Mouse (Mus musculus): ENCODE measurements around the gene Casz1. TPM values are rescaled to one million over a fixed set of nuclear protein-coding genes. Genes with fewer than 3 reads are reported as not detected.

The Casz1 gene
- polyA plus RNA-seq, 1 experiment, result 0.03 TPM

GRCm38 (mm10) chr4:148885921-148886540 is 81.8 kb downstream of the Casz1 start:
- Histone ChIP-seq H3K36me3 (ENCODE audit: control insufficient read depth) (no peaks in the 10 kb centered on the region), H3K4me1 (ENCODE audit: control insufficient read depth) (no peaks in the 10 kb centered on the region), H3K4me3 (replicated peaks) (no peak overlapping the region), H3K27me3 (ENCODE audit: control insufficient read depth) (peaks cover 35% of the 10 kb centered on the region), H3K9me3 (ENCODE audit: control insufficient read depth, low read length) (no peaks in the 10 kb centered on the region)
- TF ChIP-seq TAL1 (IDR thresholded peaks at IDR 0.05; ENCODE audit: low read length), result no peak

- Histone ChIP-seq H3K9me3 (ENCODE audit: control insufficient read depth, low read length) (no peaks in the 10 kb centered on the region), H3K27me3 (ENCODE audit: control insufficient read depth) (peaks cover 43% of the 10 kb centered on the region), H3K36me3 (ENCODE audit: control insufficient read depth) (no peaks in the 10 kb centered on the region), H3K4me3 (replicated peaks) (no peak overlapping the region), H3K4me1 (ENCODE audit: control insufficient read depth) (no peaks in the 10 kb centered on the region)
- no peak for TF ChIP-seq TAL1 (IDR thresholded peaks at IDR 0.05; ENCODE audit: low read length)
- TF ChIP-seq GATA1 (IDR thresholded peaks at IDR 0.05; ENCODE audit: low read length), result no peak
Measured at GRCm38 (mm10) chr4:148888229-148888628, 84.0 kb downstream of the Casz1 start.

GRCm38 (mm10) chr4:148889011-148889410 is 84.8 kb downstream of the Casz1 start:
- Histone ChIP-seq H3K27me3 (ENCODE audit: control insufficient read depth) (peaks cover 43% of the 10 kb centered on the region), H3K9me3 (ENCODE audit: control insufficient read depth, low read length) (no peaks in the 10 kb centered on the region), H3K36me3 (ENCODE audit: control insufficient read depth) (no peaks in the 10 kb centered on the region), H3K4me1 (ENCODE audit: control insufficient read depth) (no peaks in the 10 kb centered on the region), H3K4me3 (replicated peaks) (no peak overlapping the region)
- TF ChIP-seq TAL1 (IDR thresholded peaks at IDR 0.05; ENCODE audit: low read length) (no peak), GATA1 (IDR thresholded peaks at IDR 0.05; ENCODE audit: low read length) (no peak)

DNA sequence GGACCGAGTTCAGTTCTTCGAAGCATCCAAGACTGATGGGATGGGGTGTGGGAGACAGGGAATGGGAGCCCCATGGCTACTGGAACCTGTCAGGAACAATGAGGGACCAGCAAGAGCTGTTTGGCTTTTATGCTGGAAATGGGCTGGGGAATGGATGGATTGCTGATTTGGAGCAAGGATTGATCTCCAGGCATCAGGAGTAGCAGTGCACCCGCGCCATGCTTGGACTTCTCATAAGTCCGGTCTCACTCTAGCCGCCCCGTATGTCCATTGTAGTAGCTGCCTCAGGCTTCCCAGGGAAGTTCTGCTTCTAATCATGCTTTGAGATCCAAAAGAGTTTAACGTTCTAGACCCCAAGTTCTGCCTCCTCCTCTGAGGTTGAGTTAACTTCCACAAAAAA is 86.2 kb downstream of the Casz1 start:
- Histone ChIP-seq H3K4me3 (replicated peaks) (no peak overlapping the region), H3K36me3 (ENCODE audit: control insufficient read depth) (no peaks in the 10 kb centered on the region), H3K4me1 (ENCODE audit: control insufficient read depth) (no peaks in the 10 kb centered on the region), H3K27me3 (ENCODE audit: control insufficient read depth) (peaks cover 41% of the 10 kb centered on the region), H3K9me3 (ENCODE audit: control insufficient read depth, low read length) (no peaks in the 10 kb centered on the region)
- TF ChIP-seq GATA1 (IDR thresholded peaks at IDR 0.05; ENCODE audit: low read length) (no peak), TAL1 (IDR thresholded peaks at IDR 0.05; ENCODE audit: low read length) (no peak)

GRCm38 (mm10) chr4:148890892-148891838 is 86.9 kb downstream of the Casz1 start:
- H3K27me3 ChIP-seq (ENCODE audit: control insufficient read depth), result peaks cover 42% of the 10 kb centered on the region
- no peaks in the 10 kb centered on the region for H3K9me3 ChIP-seq (ENCODE audit: control insufficient read depth, low read length)
- H3K36me3 ChIP-seq (ENCODE audit: control insufficient read depth), result no peaks in the 10 kb centered on the region
- H3K4me1 ChIP-seq (ENCODE audit: control insufficient read depth), result no peaks in the 10 kb centered on the region
- H3K4me3 ChIP-seq (replicated peaks), result no peak overlapping the region
- TF ChIP-seq TAL1 (IDR thresholded peaks at IDR 0.05; ENCODE audit: low read length) (no peak), GATA1 (IDR thresholded peaks at IDR 0.05; ENCODE audit: low read length) (no peak)

DNA sequence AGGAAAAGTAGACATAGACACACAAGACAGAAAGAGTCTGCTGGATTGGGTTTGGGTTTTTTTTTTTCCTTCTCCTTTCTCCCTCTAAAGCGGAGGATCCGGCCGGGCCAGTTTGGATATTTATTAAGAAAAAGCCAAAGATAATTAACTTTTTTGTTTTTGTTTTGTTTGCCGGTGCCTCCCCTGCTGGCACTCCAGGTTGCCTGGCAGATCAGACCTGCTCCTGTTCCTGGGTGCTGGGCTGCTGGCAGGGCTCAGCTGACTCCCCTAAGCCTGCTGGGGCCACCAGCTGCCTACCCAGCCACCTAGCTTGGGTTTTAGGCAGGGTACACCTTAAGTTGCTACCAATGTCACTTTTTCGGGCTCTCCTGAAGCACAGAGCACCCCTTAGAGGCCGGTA is 91.9 kb downstream of the Casz1 start:
- peaks cover 49% of the 10 kb centered on the region for H3K27me3 ChIP-seq (ENCODE audit: control insufficient read depth)
- no peaks in the 10 kb centered on the region for H3K9me3 ChIP-seq (ENCODE audit: control insufficient read depth, low read length)
- no peaks in the 10 kb centered on the region for H3K36me3 ChIP-seq (ENCODE audit: control insufficient read depth)
- no peak overlapping the region for H3K4me3 ChIP-seq (replicated peaks)
- peaks cover 6% of the 10 kb centered on the region for H3K4me1 ChIP-seq (ENCODE audit: control insufficient read depth)
- TF ChIP-seq TAL1 (IDR thresholded peaks at IDR 0.05; ENCODE audit: low read length), result no peak
- no peak for TF ChIP-seq GATA1 (IDR thresholded peaks at IDR 0.05; ENCODE audit: low read length)

DNA sequence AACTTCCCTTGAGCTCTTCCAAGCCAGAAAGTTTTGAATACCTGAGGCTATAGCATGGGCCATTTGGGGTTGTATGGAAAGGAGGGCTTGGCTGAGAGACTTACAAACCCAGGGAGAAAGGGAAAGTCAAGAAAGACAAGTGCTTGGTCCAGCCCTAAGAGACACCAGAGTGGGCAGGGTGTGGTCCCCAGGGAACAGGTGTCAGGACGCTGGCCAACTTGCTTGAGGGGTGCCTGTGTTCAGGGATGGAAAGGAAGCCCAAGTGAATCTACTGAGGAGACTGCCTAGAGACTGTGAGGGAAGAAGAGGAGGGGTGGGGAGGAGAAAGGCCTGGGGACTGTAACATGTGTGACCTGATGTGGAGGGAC is 95.7 kb downstream of the Casz1 start:
- TF ChIP-seq TAL1 (IDR thresholded peaks at IDR 0.05; ENCODE audit: low read length) (no peak), GATA1 (IDR thresholded peaks at IDR 0.05; ENCODE audit: low read length) (no peak)
- no peak overlapping the region for H3K4me3 ChIP-seq (replicated peaks)
- H3K27me3 ChIP-seq (ENCODE audit: control insufficient read depth), result peaks cover 58% of the 10 kb centered on the region

GRCm38 (mm10) chr4:148900295-148901211 is 96.3 kb downstream of the Casz1 start:
- H3K4me1 ChIP-seq (ENCODE audit: control insufficient read depth), result peaks cover 12% of the 10 kb centered on the region
- H3K4me3 ChIP-seq (replicated peaks), result peak overlapping the region; percentile 56
- peaks cover 58% of the 10 kb centered on the region for H3K27me3 ChIP-seq (ENCODE audit: control insufficient read depth)
- H3K36me3 ChIP-seq (ENCODE audit: control insufficient read depth), result no peaks in the 10 kb centered on the region
- H3K9me3 ChIP-seq (ENCODE audit: control insufficient read depth, low read length), result no peaks in the 10 kb centered on the region
- TF ChIP-seq GATA1 (IDR thresholded peaks at IDR 0.05; ENCODE audit: low read length) (no peak), TAL1 (IDR thresholded peaks at IDR 0.05; ENCODE audit: low read length) (no peak)

More for the DNA sequence above, 95.7 kb downstream of the Casz1 start:
- no peaks in the 10 kb centered on the region for H3K36me3 ChIP-seq (ENCODE audit: control insufficient read depth)
- no peaks in the 10 kb centered on the region for H3K9me3 ChIP-seq (ENCODE audit: control insufficient read depth, low read length)
- H3K4me1 ChIP-seq (ENCODE audit: control insufficient read depth), result peaks cover 12% of the 10 kb centered on the region
